In the genomic region with DNA sequence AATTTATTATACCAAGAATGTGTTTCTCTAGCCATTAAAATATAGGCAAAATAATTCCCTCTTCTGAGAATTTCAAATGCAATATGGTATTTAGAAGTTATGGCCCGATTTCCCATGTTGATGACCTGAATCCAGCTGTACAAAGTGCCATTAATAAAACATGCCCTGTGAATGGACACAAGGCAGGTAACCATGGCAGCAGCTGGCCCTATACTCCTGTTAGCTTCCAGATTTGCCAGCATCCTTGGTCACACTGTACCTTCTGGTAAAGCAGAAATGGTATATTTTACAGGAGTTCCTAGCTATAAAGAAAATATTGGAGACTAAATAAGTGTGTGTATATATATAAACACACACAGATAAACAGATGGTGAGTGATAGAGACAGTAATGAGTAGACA, we compare ENCODE assay signal across 24 mouse cellular contexts.
A peak's percentile ranks its signal among the peaks of the same experiment; 100 is the strongest.
DNase-seq lines count a peak whose midpoint lies in the region; ATAC-seq and TF ChIP-seq lines count a peak whose summit lies in the region.
"Had no signal": no experiment of that assay in that cellular context is flagged by ENCODE, and none has a peak within 500 bp of the region (broad histone marks: within the 10 kb centered on the region; RNA-seq: fewer than 3 reads in every experiment).

No protein-coding gene starts in this region.

- DNase-seq in midbrain, embryonic 14.5 days = peak; percentile 46
- DNase-seq in midbrain, embryonic 11.5 days (ENCODE audit: low spot score, missing footprints) = no peak
- peak; percentile 7 for DNase-seq in brain, embryonic 14.5 days (ENCODE audit: low read depth)
- peak; percentile 11 for DNase-seq in midbrain, postnatal 0 days (ENCODE audit: low spot score)
- DNase-seq in urinary bladder, postnatal 4 days (ENCODE audit: low spot score in 2 of 2) = no peak
- DNase-seq in cerebellum, postnatal 25 days = no peak
- DNase-seq: adrenal gland, adult 2 months; adrenal gland, postnatal 25 days; cerebellum, adult 18-20 months; cerebellum, adult 9-10 months; cerebellum, postnatal 14 days; forebrain, postnatal 0 days; gastrocnemius, postnatal 25 days; heart, adult 2 months; heart, postnatal 14 days; heart, postnatal 4 days had no signal

- no peak for TF ChIP-seq CTCF in brain, embryonic 14.5 days (IDR thresholded peaks at IDR 0.05; ENCODE audit: borderline replicate concordance, extremely low read depth, insufficient read depth, insufficient read length)
- no peak for TF ChIP-seq CTCF in midbrain, postnatal 0 days (IDR thresholded peaks at IDR 0.05)

- no peaks in the 10 kb centered on the region for H3K4me1 ChIP-seq in midbrain, embryonic 14.5 days (ENCODE audit: control insufficient read depth, insufficient read depth, low read length)
- H3K4me1 ChIP-seq in midbrain, embryonic 11.5 days (ENCODE audit: control insufficient read depth, insufficient read depth, low read length) = no peaks in the 10 kb centered on the region
- H3K4me1 ChIP-seq in midbrain, postnatal 0 days (ENCODE audit: insufficient read depth, low read length) = no peaks in the 10 kb centered on the region
- H3K4me1 ChIP-seq: embryonic facial prominence, embryonic 12.5 days; embryonic facial prominence, embryonic 15.5 days; heart, embryonic 13.5 days had no signal

- no peaks in the 10 kb centered on the region for H3K27me3 ChIP-seq in midbrain, embryonic 14.5 days (ENCODE audit: control insufficient read depth, insufficient read depth, low read length)
- no peaks in the 10 kb centered on the region for H3K27me3 ChIP-seq in midbrain, embryonic 11.5 days (ENCODE audit: control insufficient read depth, insufficient read depth, low read length)
- no peaks in the 10 kb centered on the region for H3K27me3 ChIP-seq in midbrain, postnatal 0 days (ENCODE audit: insufficient read depth, low read length)
- H3K27me3 ChIP-seq: embryonic facial prominence, embryonic 12.5 days; embryonic facial prominence, embryonic 15.5 days; heart, embryonic 13.5 days had no signal

- no peaks in the 10 kb centered on the region for H3K9me3 ChIP-seq in midbrain, embryonic 14.5 days (ENCODE audit: control insufficient read depth, low read length)
- no peaks in the 10 kb centered on the region for H3K9me3 ChIP-seq in midbrain, embryonic 11.5 days (ENCODE audit: control insufficient read depth, low read length)
- no peaks in the 10 kb centered on the region for H3K9me3 ChIP-seq in midbrain, postnatal 0 days (ENCODE audit: low read length)
- H3K9me3 ChIP-seq: embryonic facial prominence, embryonic 12.5 days; embryonic facial prominence, embryonic 15.5 days; heart, embryonic 13.5 days had no signal

- WGBS in midbrain, embryonic 14.5 days = 68% methylated on average over 1 of the region's 1 CpGs
- WGBS in midbrain, embryonic 11.5 days = 85% methylated on average over 1 of the region's 1 CpGs
- 65% methylated on average over 1 of the region's 1 CpGs for WGBS in midbrain, postnatal 0 days

- no peak for ATAC-seq in midbrain, embryonic 14.5 days (ENCODE audit: low FRiP score, low TSS enrichment)
- no peak for ATAC-seq in midbrain, embryonic 11.5 days (ENCODE audit: low FRiP score)
- no peak for ATAC-seq in midbrain, postnatal 0 days (ENCODE audit: low FRiP score)
- ATAC-seq: CD4-positive, CD25-positive, alpha-beta regulatory T cell, adult 4 months; forebrain, embryonic 14.5 days; forebrain, postnatal 0 days; hindbrain, postnatal 0 days; inflammation-experienced regulatory T-cells, adult 6 months had no signal

- no peak overlapping the region for H3K9ac ChIP-seq in midbrain, embryonic 14.5 days (replicated peaks; ENCODE audit: low read length)
- H3K9ac ChIP-seq in midbrain, embryonic 11.5 days (ENCODE audit: low read length) = no peak overlapping the region
- no peak overlapping the region for H3K9ac ChIP-seq in midbrain, postnatal 0 days (replicated peaks; ENCODE audit: low read length, poor library complexity, severe bottlenecking)
- H3K9ac ChIP-seq: embryonic facial prominence, embryonic 12.5 days; embryonic facial prominence, embryonic 15.5 days; forebrain, postnatal 0 days; heart, embryonic 13.5 days; hindbrain, embryonic 14.5 days had no signal

- no peak overlapping the region for H3K4me2 ChIP-seq in midbrain, embryonic 14.5 days (ENCODE audit: low read length)
- no peak overlapping the region for H3K4me2 ChIP-seq in midbrain, embryonic 11.5 days
- no peak overlapping the region for H3K4me2 ChIP-seq in midbrain, postnatal 0 days (ENCODE audit: low read depth, low read length, poor library complexity, severe bottlenecking)
- H3K4me2 ChIP-seq: embryonic facial prominence, embryonic 12.5 days; embryonic facial prominence, embryonic 15.5 days; heart, embryonic 13.5 days; hindbrain, embryonic 14.5 days had no signal

- H3K4me3 ChIP-seq in midbrain, embryonic 14.5 days (replicated peaks; ENCODE audit: low read depth, low read length) = no peak overlapping the region
- no peak overlapping the region for H3K4me3 ChIP-seq in midbrain, embryonic 11.5 days (ENCODE audit: low read depth, low read length)
- H3K4me3 ChIP-seq in midbrain, postnatal 0 days (ENCODE audit: low read depth, low read length) = no peak overlapping the region
- H3K4me3 ChIP-seq: embryonic facial prominence, embryonic 12.5 days; embryonic facial prominence, embryonic 15.5 days; heart, adult 2 months; heart, embryonic 13.5 days had no signal

- no peaks in the 10 kb centered on the region for H3K36me3 ChIP-seq in midbrain, embryonic 14.5 days (ENCODE audit: control insufficient read depth, insufficient read depth, low read length)
- H3K36me3 ChIP-seq in midbrain, embryonic 11.5 days (ENCODE audit: control insufficient read depth, insufficient read depth, low read length) = no peaks in the 10 kb centered on the region
- no peaks in the 10 kb centered on the region for H3K36me3 ChIP-seq in midbrain, postnatal 0 days (ENCODE audit: insufficient read depth, low read length)
- H3K36me3 ChIP-seq: embryonic facial prominence, embryonic 12.5 days; embryonic facial prominence, embryonic 15.5 days; heart, embryonic 13.5 days had no signal

- TF ChIP-seq POLR2A in brain, embryonic 14.5 days (IDR thresholded peaks at IDR 0.05; ENCODE audit: borderline replicate concordance, extremely low read depth, insufficient read depth, insufficient read length, poor library complexity, severe bottlenecking) = no peak

- H3K27ac ChIP-seq in midbrain, embryonic 14.5 days (replicated peaks; ENCODE audit: low read depth, low read length) = no peak overlapping the region
- no peak overlapping the region for H3K27ac ChIP-seq in midbrain, embryonic 11.5 days (ENCODE audit: low read depth, low read length)
- H3K27ac ChIP-seq in midbrain, postnatal 0 days (ENCODE audit: low read depth, low read length) = no peak overlapping the region
- H3K27ac ChIP-seq: embryonic facial prominence, embryonic 12.5 days; embryonic facial prominence, embryonic 15.5 days; heart, adult 2 months; heart, embryonic 13.5 days; hindbrain, embryonic 14.5 days; hindbrain, postnatal 0 days had no signal

Comparison
In these comparisons a context has a peak if more than half of its experiments do, and no peak if none do; other contexts are left out.
1. DNase-seq: peak in midbrain, embryonic 14.5 days (single experiment), brain, embryonic 14.5 days (single experiment) and midbrain, postnatal 0 days (single experiment); none in midbrain, embryonic 11.5 days (single experiment), urinary bladder, postnatal 4 days (0 of 2) and cerebellum, postnatal 25 days (0 of 2).